Mouse (Mus musculus): ENCODE measurements at regions not wholly inside any gene's neighbourhood (a gene's known extent, or its start where the extent isn't known, plus 50 kb on each side); places are given as distances from the start of the nearest gene placed in this dataset.

- ATAC-seq (ENCODE audit: extremely low read depth, insufficient number of reproducible peaks, low FRiP score, poor library complexity, severe bottlenecking): no peak
These were observed 1579.5 kb downstream of the 4930444P10Rik start for GRCm38 (mm10) chr1:14513662-14514061.

- ATAC-seq (ENCODE audit: extremely low read depth, insufficient number of reproducible peaks, low FRiP score, poor library complexity, severe bottlenecking): no peak
These were observed 1580.4 kb downstream of the 4930444P10Rik start for GRCm38 (mm10) chr1:14512481-14513285.

DNA sequence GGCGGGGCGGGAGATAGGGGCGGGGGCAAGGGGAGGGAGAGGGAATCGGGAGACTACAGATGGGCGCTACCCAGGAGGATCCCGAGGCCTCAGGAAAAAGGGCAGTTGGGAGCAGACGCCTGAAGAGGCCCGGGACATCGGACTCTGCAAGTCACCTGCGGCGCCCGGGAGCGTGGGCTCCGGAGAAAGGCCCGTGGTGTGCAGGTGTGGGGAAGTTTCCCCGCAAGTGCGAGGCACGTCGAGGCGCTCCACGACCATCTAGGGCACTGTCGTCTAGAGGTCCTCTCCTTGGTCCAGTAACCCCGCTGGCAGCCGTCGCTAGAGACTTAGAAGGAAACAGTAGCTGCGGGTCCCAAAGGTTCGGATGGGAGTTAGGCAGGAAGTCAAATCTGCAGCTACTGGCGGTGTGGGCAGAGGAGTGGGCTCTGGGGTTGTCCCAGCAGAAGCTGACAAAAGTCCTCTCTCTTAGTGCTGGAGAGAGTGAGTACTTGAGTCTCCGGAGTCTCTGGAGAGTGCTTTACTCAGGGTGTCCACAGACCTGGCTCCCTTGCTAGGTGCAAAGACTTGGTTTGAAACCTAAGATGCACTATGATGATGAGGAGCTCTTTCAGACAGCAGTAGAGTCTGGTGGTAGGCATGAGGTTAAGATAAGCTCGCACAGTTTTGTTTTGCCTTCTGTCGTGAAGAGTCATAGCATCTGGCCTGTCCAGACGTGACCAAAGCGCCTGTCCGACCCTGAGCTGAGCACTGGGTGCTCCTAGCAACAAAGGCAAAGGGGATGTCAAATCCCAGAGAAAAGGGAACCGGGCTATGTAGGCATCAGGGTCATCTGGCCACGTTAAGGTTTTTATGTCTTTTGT is 1586.1 kb downstream of the 4930444P10Rik start:
- ATAC-seq (ENCODE audit: extremely low read depth, insufficient number of reproducible peaks, low FRiP score, poor library complexity, severe bottlenecking): no peak

GRCm38 (mm10) chr1:14506201-14506830 is 1586.8 kb downstream of the 4930444P10Rik start:
- ATAC-seq (ENCODE audit: extremely low read depth, insufficient number of reproducible peaks, low FRiP score, poor library complexity, severe bottlenecking): peak; percentile 30; the same call in 1 of the 2 replicates

GRCm38 (mm10) chr1:14505741-14506140 is 1587.4 kb downstream of the 4930444P10Rik start:
- ATAC-seq (ENCODE audit: extremely low read depth, insufficient number of reproducible peaks, low FRiP score, poor library complexity, severe bottlenecking): no peak

DNA sequence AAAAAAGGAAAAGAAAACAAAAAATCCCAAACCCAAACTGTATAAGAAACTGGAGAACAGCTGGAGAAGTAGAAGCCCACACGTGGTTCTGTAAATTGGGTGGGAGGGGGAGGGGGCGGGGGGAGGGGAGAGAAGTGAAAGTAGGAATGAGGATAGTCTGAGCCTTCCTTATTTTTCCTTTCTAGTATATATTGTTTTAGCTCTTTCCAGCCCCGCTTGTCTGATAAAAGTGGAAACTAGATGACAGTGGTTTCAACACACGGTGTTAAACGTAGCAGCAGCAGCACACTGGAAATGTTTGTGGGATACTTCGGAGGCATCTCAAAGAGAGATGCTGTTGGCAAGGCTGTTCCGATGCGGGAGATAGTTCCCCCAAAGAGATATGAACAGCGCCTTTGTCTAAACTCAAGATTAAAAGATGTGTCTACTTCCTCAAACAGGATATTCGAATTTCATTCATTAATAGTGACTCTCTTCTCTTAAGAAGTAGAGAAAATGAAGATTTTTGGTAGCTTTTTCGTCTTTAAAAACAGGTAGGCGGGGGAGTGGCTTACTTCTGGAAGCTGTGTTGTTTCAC is 1588.3 kb downstream of the 4930444P10Rik start:
- no peak for ATAC-seq (ENCODE audit: extremely low read depth, insufficient number of reproducible peaks, low FRiP score, poor library complexity, severe bottlenecking)

DNA sequence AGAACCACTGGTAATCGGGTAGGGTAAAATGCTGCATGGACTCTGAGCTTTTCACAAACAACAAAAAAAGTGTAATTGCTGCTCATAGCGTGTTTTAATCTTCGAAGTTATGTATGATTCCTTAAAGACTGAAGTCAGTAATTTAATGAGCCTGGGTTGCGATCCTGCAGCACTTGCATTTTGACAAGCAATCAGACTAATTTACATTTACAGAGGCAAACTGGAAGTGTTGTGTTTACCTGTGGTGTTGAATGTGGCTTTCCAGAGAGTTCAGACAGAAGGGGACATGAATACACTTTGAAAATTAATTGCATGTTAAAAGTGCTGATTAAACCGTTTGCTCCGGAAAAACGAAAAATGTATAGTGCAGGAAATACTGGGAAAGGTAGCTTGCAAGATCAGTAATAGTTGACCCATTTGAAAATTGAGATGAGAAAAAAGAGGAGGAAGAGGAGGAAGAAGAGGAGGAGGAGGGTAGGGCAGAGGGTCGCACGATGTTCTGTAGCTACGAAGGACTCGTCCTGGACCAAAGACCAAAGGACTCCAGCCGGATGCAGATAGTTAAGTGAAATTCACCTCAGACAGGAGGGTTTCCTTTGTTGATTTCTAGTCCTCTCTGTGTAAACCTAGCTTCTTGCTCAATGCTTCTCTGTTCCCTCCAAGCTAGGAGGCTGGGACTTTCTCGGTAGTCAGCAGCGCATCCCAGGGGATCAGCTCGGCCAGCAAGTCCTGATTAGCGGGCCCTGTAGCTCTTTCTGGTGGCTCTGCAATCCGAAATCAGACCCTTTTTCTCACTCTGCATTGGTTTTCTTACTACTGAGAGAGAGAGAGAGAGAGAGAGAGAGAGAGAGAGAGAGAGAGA is 1589.0 kb downstream of the 4930444P10Rik start:
- ATAC-seq (ENCODE audit: extremely low read depth, insufficient number of reproducible peaks, low FRiP score, poor library complexity, severe bottlenecking): no peak

- no peak for ATAC-seq (ENCODE audit: extremely low read depth, insufficient number of reproducible peaks, low FRiP score, poor library complexity, severe bottlenecking)
These were observed 1589.8 kb downstream of the 4930444P10Rik start for GRCm38 (mm10) chr1:14503193-14503800.

GRCm38 (mm10) chr1:14499105-14499504 is 1594.0 kb downstream of the 4930444P10Rik start:
- no peak for ATAC-seq (ENCODE audit: extremely low read depth, insufficient number of reproducible peaks, low FRiP score, poor library complexity, severe bottlenecking)

DNA sequence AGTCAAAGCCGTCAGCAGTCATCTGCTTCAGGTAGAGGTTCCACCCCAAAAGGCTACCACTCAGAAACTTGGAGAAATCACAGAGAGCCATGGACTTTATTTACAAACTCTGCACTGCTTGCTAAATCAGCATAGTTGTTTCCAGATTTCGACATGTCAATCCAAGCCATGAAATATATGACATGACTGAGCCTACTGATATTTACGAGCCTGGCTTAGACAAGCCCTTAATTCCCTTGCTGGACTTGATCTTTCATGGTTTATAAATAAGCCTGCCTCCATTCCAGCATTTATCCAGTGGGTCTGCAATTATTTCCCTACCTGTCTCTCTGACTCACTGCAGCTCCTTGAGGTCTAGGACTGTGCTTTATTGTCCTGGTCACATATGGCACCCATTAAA is 1603.1 kb downstream of the 4930444P10Rik start:
- no peak for ATAC-seq (ENCODE audit: extremely low read depth, insufficient number of reproducible peaks, low FRiP score, poor library complexity, severe bottlenecking)

- no peak for ATAC-seq (ENCODE audit: extremely low read depth, insufficient number of reproducible peaks, low FRiP score, poor library complexity, severe bottlenecking)
These were observed 1605.4 kb downstream of the 4930444P10Rik start for GRCm38 (mm10) chr1:14487708-14488127.

GRCm38 (mm10) chr1:14485746-14486145 is 1607.4 kb downstream of the 4930444P10Rik start:
- no peak for ATAC-seq (ENCODE audit: extremely low read depth, insufficient number of reproducible peaks, low FRiP score, poor library complexity, severe bottlenecking)

GRCm38 (mm10) chr1:14484121-14484916 is 1608.8 kb downstream of the 4930444P10Rik start:
- ATAC-seq (ENCODE audit: extremely low read depth, insufficient number of reproducible peaks, low FRiP score, poor library complexity, severe bottlenecking): no peak

DNA sequence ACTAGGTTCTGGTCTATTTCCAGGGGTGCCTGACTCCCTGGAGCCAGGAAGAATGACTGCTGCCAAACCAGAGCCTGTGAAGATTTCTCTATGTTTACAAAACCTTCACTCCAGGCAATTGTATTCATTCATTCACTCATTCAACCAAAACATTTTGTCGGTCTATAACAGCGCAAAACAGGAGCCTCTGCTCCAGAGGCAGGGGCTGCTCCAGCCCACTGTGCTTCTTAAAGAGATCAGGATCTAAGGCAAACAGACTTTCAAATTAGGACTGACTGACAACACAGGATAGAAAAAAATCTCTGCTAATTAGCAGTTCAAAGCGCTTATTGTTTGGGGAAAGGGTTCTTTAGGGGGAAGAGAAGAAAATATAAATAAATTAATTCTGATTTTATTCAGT is 1620.8 kb downstream of the 4930444P10Rik start:
- no peak for ATAC-seq (ENCODE audit: extremely low read depth, insufficient number of reproducible peaks, low FRiP score, poor library complexity, severe bottlenecking)

GRCm38 (mm10) chr1:14471551-14471950 is 1621.6 kb downstream of the 4930444P10Rik start:
- no peak for ATAC-seq (ENCODE audit: extremely low read depth, insufficient number of reproducible peaks, low FRiP score, poor library complexity, severe bottlenecking)

DNA sequence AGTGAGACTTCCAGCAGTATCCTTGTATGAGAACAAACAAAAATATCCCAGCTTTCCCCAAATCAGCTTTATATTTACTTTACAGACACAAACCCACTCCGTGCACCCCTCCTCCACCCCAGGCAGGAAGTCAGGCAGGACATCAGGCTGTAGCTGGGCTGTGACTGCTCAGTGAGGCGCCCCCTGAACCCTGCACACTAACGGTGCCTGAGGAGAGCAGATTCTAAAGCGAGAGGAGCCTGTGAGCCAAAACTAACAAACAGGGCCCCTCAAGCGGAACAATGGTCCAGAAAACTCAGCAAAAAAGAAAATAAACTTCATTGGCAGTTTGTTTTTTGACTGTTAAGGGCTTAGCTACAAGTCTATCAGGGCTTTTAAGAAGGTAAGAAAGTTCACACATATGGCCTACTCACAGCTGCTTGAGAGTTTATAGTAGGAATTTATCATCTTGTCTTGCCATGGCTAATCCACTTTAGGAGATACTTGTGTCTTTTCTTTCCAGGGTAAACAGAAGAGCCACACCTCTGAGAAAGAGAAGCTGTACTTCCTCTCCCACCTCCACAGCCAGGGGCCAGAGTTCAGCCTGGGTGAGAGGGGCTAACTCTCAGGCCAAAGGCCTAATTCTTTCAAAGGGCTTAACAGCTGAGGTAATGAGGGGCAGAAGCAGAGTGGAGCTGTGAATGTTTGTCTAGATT is 1628.2 kb downstream of the 4930444P10Rik start:
- no peak for ATAC-seq (ENCODE audit: extremely low read depth, insufficient number of reproducible peaks, low FRiP score, poor library complexity, severe bottlenecking)

DNA sequence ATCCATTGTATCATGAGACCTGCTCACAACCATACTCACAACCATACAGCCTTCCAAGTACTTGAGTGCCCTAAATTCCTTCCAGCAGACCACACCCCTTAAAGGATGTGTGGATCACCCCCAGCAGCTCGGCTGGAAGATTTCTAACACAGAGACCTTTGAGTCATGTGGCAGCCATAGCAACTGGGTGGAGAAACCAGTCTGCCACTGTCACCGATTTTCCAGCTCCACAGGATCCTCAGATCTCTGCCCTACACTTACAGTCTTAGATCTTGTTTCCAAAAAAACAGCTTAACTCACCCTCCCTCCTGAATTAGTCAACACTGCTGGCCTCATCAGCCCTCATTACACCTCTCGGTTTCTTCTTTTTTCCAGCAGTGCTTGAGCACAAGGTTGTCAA is 1630.6 kb downstream of the 4930444P10Rik start:
- ATAC-seq (ENCODE audit: extremely low read depth, insufficient number of reproducible peaks, low FRiP score, poor library complexity, severe bottlenecking): no peak
